Mouse (Mus musculus) cerebellum, adult 2 months (tissue): ENCODE results near the gene Etfa.

Experiments used
- CTCF ChIP-seq: fragments of 200-500 bp; IDR thresholded peaks from 2 replicates; pipeline ENCODE4 v1.5.1; 2011; ENCODE audit warnings: low read depth, mild to moderate bottlenecking, control low read depth, low read length, moderate library complexity, borderline replicate concordance; ENCODE audit not compliant: insufficient read depth
- POLR2A ChIP-seq: fragments of 200-500 bp; IDR thresholded peaks from 2 replicates; pipeline ENCODE4 v1.6.1; 2011; ENCODE audit warnings: low read length, control low read depth, borderline replicate concordance; ENCODE audit not compliant: insufficient read depth

GRCm38 (mm10) chr9:55406773-55407172, 105.3 kb downstream of the Etfa start:
- TF ChIP-seq POLR2A (no peak), CTCF (no peak)
